Mouse (Mus musculus) hindbrain, embryonic 11.5 days (tissue): ENCODE measurements around the gene Sox6. TPM values are rescaled to one million over a fixed set of nuclear protein-coding genes. Genes with fewer than 3 reads are reported as not detected.

Experiments
- ATAC-seq: fragments of 200-750 bp; cut with Nextera tagmentation; 2 replicates; pipeline ENCODE4 v1.8.0; 2017; ENCODE audit warnings: mild to moderate bottlenecking, moderate TSS enrichment, moderate library complexity; ENCODE audit not compliant: low FRiP score
- DNase-seq: peaks from one replicate; pipeline ENCODE4 v3.0.0-alpha.2; 2015; ENCODE audit warnings: low spot score
- H3K27ac ChIP-seq: fragments of 300-500 bp; sonication (generic); 2 replicates; pipeline ENCODE4 v1.5.1; 2014; ENCODE audit warnings: mild to moderate bottlenecking, low read depth, low read length
- H3K27me3 ChIP-seq: fragments of 300-500 bp; sonication (generic); 2 replicates; pipeline ENCODE4 v1.6.1; 2014; ENCODE audit warnings: mild to moderate bottlenecking, low read length, moderate library complexity, mixed read lengths; ENCODE audit not compliant: control insufficient read depth, insufficient read depth
- H3K36me3 ChIP-seq: fragments of 300-500 bp; sonication (generic); 2 replicates; pipeline ENCODE4 v1.6.1; 2014; ENCODE audit warnings: mild to moderate bottlenecking, low read length, moderate library complexity, mixed read lengths; ENCODE audit not compliant: control insufficient read depth, insufficient read depth
- H3K4me1 ChIP-seq: fragments of 300-500 bp; sonication (generic); replicated peaks from 2 replicates; pipeline ENCODE4 v1.6.1; 2014; ENCODE audit warnings: low read length, mixed read lengths; ENCODE audit not compliant: control insufficient read depth, insufficient read depth
- H3K4me2 ChIP-seq: fragments of 300-500 bp; sonication (generic); replicated peaks from 2 replicates; pipeline ENCODE4 v1.6.1; 2014; ENCODE audit warnings: mild to moderate bottlenecking, low read depth, low read length
- H3K4me3 ChIP-seq: fragments of 300-500 bp; sonication (generic); 2 replicates; pipeline ENCODE4 v1.5.1; 2014; ENCODE audit warnings: low read depth, low read length
- H3K9ac ChIP-seq: fragments of 300-500 bp; sonication (generic); 2 replicates; pipeline ENCODE4 v1.6.1; 2014; ENCODE audit warnings: low read depth, low read length
- H3K9me3 ChIP-seq: fragments of 300-500 bp; sonication (generic); 2 replicates; pipeline ENCODE4 v1.6.1; 2016; ENCODE audit warnings: low read length; ENCODE audit not compliant: control insufficient read depth
- WGBS: fragments of 180-500 bp; shearing (Covaris S2); extraction: QIAGEN DNeasy Blood & Tissue Kit; methylation state at CpG from one replicate; pipeline ENCODE4 v1.1.7; 2014; 5-methylcytosine and 5-hydroxymethylcytosine counted together
- polyA plus RNA-seq: library from polyadenylated mRNA; unstranded; fragments of >200 nt; fragmentation: Nextera tagmentation; extraction: Ambion mirVana; gene quantifications from 2 replicates; pipeline ENCODE4 v1.2.1, GENCODE M21; 2014

The Sox6 gene
- polyA plus RNA-seq, 1 experiment from 2014 or later: 49.4 TPM

- H3K4me3 ChIP-seq: no peak overlapping the region
- H3K4me1 ChIP-seq: no peaks in the 10 kb centered on the region
- no peaks in the 10 kb centered on the region for H3K36me3 ChIP-seq
- H3K9me3 ChIP-seq: no peaks in the 10 kb centered on the region
- H3K9ac ChIP-seq: no peak overlapping the region
- no peak overlapping the region for H3K27ac ChIP-seq
- ATAC-seq (no peak), DNase-seq (no peak)
- H3K4me2 ChIP-seq: no peak overlapping the region
- no peaks in the 10 kb centered on the region for H3K27me3 ChIP-seq
- 56% methylated on average over 13 of the region's 13 CpGs for WGBS
These were observed 561.5 kb downstream of the Sox6 start for GRCm38 (mm10) chr7:115476881-115477665.

- ATAC-seq (no peak), DNase-seq (no peak)
- no peak overlapping the region for H3K9ac ChIP-seq
- no peak overlapping the region for H3K4me3 ChIP-seq
- H3K27ac ChIP-seq: no peak overlapping the region
- no peaks in the 10 kb centered on the region for H3K9me3 ChIP-seq
- WGBS: 90% methylated on average over 6 of the region's 6 CpGs
- H3K27me3 ChIP-seq: no peaks in the 10 kb centered on the region
- H3K36me3 ChIP-seq: no peaks in the 10 kb centered on the region
- no peak overlapping the region for H3K4me2 ChIP-seq
- no peaks in the 10 kb centered on the region for H3K4me1 ChIP-seq
These were observed 563.4 kb downstream of the Sox6 start for GRCm38 (mm10) chr7:115475176-115475575.

- H3K4me2 ChIP-seq: no peak overlapping the region
- 86% methylated on average over 9 of the region's 9 CpGs for WGBS
These were observed 564.5 kb downstream of the Sox6 start for GRCm38 (mm10) chr7:115474115-115474514.

GRCm38 (mm10) chr7:115472850-115473249 is 565.7 kb downstream of the Sox6 start:
- H3K27ac ChIP-seq: no peak overlapping the region
- 86% methylated on average over 3 of the region's 3 CpGs for WGBS
- no peaks in the 10 kb centered on the region for H3K27me3 ChIP-seq
- H3K4me3 ChIP-seq: no peak overlapping the region
- ATAC-seq: no peak
- H3K4me1 ChIP-seq: no peaks in the 10 kb centered on the region
- no peaks in the 10 kb centered on the region for H3K36me3 ChIP-seq
- DNase-seq: no peak
- no peaks in the 10 kb centered on the region for H3K9me3 ChIP-seq
- H3K9ac ChIP-seq: no peak overlapping the region
- H3K4me2 ChIP-seq: no peak overlapping the region

More at GRCm38 (mm10) chr7:115474115-115474514, 564.5 kb downstream of the Sox6 start:
- Histone ChIP-seq H3K27ac (no peak overlapping the region), H3K36me3 (no peaks in the 10 kb centered on the region), H3K9me3 (no peaks in the 10 kb centered on the region), H3K4me1 (no peaks in the 10 kb centered on the region), H3K9ac (no peak overlapping the region), H3K27me3 (no peaks in the 10 kb centered on the region), H3K4me3 (no peak overlapping the region)
- DNase-seq: no peak
- no peak for ATAC-seq

- no peak overlapping the region for H3K27ac ChIP-seq
- no peaks in the 10 kb centered on the region for H3K36me3 ChIP-seq
- 37% methylated on average over 3 of the region's 3 CpGs for WGBS
- no peak overlapping the region for H3K9ac ChIP-seq
- no peaks in the 10 kb centered on the region for H3K9me3 ChIP-seq
- ATAC-seq (no peak), DNase-seq (peak; percentile 27)
- no peaks in the 10 kb centered on the region for H3K27me3 ChIP-seq
- H3K4me1 ChIP-seq: no peaks in the 10 kb centered on the region
- H3K4me2 ChIP-seq: no peak overlapping the region
- H3K4me3 ChIP-seq: no peak overlapping the region
These were observed 567.1 kb downstream of the Sox6 start for GRCm38 (mm10) chr7:115471521-115471920.

- H3K9ac ChIP-seq: no peak overlapping the region
- no peaks in the 10 kb centered on the region for H3K27me3 ChIP-seq
- no peak overlapping the region for H3K4me2 ChIP-seq
- no peak for ATAC-seq
- H3K36me3 ChIP-seq: no peaks in the 10 kb centered on the region
- H3K4me1 ChIP-seq: no peaks in the 10 kb centered on the region
- 90% methylated on average over 6 of the region's 6 CpGs for WGBS
- no peak for DNase-seq
- no peak overlapping the region for H3K27ac ChIP-seq
- H3K9me3 ChIP-seq: no peaks in the 10 kb centered on the region
- H3K4me3 ChIP-seq: no peak overlapping the region
These were observed 571.8 kb downstream of the Sox6 start for GRCm38 (mm10) chr7:115466811-115467210.

- DNase-seq: no peak
- 81% methylated on average over 2 of the region's 2 CpGs for WGBS
- no peak for ATAC-seq
These were observed 575.2 kb downstream of the Sox6 start for GRCm38 (mm10) chr7:115463367-115463766.

GRCm38 (mm10) chr7:115462276-115462675 is 576.3 kb downstream of the Sox6 start:
- ATAC-seq (no peak), DNase-seq (no peak)
- no peak overlapping the region for H3K27ac ChIP-seq
- no peaks in the 10 kb centered on the region for H3K9me3 ChIP-seq
- no peak overlapping the region for H3K4me2 ChIP-seq
- H3K36me3 ChIP-seq: no peaks in the 10 kb centered on the region
- no peak overlapping the region for H3K9ac ChIP-seq
- 64% methylated on average over 4 of the region's 4 CpGs for whole genome bisulfite sequencing
- no peak overlapping the region for H3K4me3 ChIP-seq
- H3K4me1 ChIP-seq: no peaks in the 10 kb centered on the region
- H3K27me3 ChIP-seq: no peaks in the 10 kb centered on the region

More at GRCm38 (mm10) chr7:115463367-115463766, 575.2 kb downstream of the Sox6 start:
- H3K27ac ChIP-seq: no peak overlapping the region
- H3K36me3 ChIP-seq: no peaks in the 10 kb centered on the region
- H3K4me3 ChIP-seq: no peak overlapping the region
- H3K27me3 ChIP-seq: no peaks in the 10 kb centered on the region
- no peak overlapping the region for H3K4me2 ChIP-seq
- no peaks in the 10 kb centered on the region for H3K4me1 ChIP-seq
- H3K9me3 ChIP-seq: no peaks in the 10 kb centered on the region
- H3K9ac ChIP-seq: no peak overlapping the region

- WGBS: 85% methylated on average over 5 of the region's 5 CpGs
- no peak overlapping the region for H3K9ac ChIP-seq
- no peak overlapping the region for H3K4me2 ChIP-seq
- no peak overlapping the region for H3K27ac ChIP-seq
- no peak for ATAC-seq
- H3K36me3 ChIP-seq: no peaks in the 10 kb centered on the region
- no peaks in the 10 kb centered on the region for H3K4me1 ChIP-seq
- H3K27me3 ChIP-seq: no peaks in the 10 kb centered on the region
- no peak overlapping the region for H3K4me3 ChIP-seq
- DNase-seq: no peak
- no peaks in the 10 kb centered on the region for H3K9me3 ChIP-seq
These were observed 583.6 kb downstream of the Sox6 start for GRCm38 (mm10) chr7:115454988-115455387.
